Mouse (Mus musculus) monocyte, adult 2 months (primary cell): ENCODE results near the gene Hist1h4f.
"Not testable (repeated sequence)": the region's sequence is repeated elsewhere in the genome, so short reads cannot be mapped to it uniquely, and the experiment has no call there.

Experiments
- DNase-seq, 2 experiments: peaks; one replicate each; pipeline ENCODE4 v3.0.0; 2022; ENCODE audit warnings: low spot score in 2 of 2, low read depth in 1 of 2

Gene Hist1h4f

DNA sequence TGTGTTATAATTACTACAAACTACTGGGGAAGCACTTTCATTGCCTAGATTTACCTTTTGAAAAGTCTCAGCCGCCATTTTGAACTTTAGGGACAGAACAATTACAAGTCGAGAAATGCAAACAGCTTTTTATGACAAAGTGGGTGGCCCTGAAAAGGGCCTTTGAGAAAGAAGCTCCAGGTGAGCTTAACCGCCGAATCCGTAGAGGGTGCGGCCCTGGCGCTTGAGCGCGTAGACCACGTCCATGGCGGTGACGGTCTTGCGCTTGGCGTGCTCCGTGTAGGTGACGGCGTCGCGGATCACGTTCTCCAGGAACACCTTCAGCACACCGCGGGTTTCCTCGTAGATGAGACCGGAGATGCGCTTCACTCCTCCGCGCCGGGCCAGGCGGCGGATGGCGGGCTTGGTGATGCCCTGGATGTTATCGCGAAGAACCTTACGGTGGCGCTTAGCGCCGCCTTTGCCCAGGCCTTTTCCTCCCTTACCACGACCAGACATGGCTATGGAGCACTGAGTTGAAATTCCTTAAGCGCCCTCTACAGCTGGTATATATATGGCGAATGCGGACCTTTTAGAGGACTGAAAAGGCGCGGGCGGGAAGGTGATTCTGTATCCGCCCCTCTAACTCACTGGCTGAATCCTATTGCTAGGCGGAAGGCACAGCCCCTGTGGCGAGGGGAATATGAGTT is at the start of gene Hist1h4f:
Gene Hist1h4f, minus strand, starts transcription at position 503 of the 689 bp plus-strand sequence.
- peak; percentile 72 to 78 for DNase-seq

DNA sequence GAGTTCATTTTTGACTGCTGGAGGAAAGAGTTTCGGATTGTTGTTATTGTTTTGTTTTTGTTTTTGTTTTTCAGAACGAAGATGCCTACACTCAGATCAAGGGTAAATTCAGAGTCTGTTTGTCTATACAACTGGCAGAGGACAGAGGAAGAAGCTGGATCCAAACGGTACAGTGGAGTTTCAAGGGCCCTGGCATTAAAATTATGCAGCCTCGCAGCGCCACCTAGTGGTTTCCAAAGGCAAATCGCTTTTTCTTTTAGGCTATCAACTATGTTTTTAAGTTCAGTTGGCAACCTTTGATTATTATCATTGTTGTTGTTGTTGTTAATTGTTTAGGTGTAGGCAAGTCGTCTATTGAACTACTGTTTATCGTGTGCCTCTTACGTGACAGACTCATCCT is 46.5 kb upstream of the Hist1h4f start:
- DNase-seq: peak in 1 of 2 experiments; percentile 70

DNA sequence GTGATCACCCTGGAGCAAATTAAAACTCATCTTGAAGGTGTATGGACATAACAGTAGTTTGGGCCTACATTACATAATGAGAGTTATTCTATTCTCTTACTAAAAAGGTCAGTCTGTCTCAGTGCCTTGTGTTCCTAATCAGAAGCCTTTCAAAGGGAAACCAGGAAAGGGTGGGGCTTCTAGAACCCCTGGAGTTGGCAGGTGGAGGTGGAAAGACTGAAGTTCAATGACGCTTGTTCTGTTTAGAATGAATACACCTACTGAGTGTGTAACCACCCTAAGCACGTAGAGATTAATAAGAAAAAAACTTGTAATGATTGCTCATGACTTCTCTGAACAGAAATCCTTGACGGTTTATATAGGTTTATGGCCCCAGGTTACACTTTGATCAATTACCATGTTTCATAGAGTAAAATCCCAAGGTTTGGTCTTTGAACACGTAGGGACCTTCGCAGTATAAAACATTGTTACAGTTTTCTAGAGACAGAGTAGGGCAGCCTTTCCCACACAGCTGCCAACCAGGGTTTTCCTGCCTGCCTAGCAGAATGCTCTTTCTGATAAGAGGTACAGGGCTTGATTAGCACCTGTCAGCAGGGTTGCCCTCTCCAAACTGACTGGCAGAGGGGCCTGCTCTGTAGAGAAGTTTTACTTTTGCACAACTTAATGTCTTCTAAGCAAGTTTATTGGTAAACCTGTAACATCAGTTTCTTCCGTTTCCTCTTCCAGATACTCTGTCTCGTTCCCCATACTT is 44.3 kb upstream of the Hist1h4f start:
- no peak for DNase-seq

DNA sequence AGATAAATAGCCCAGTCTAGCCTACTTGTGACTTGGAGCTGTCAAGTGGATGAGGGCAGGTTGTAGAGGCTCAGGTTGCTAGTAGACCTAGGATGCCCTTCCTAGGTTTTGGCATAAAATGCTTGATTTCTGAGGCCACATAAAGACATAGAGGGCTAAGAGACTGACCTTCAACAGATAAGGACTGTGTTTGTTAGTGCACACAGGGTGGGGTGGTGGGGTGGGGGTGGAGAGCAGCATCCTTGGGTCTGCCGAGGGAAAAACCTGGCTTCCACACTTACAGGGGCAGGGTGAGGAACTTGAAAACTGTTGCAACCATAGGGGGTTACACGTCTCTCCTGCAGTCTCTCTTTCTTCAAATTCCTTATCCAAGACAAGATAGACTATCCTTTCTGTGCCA is 43.7 kb upstream of the Hist1h4f start:
- no peak for DNase-seq

DNA sequence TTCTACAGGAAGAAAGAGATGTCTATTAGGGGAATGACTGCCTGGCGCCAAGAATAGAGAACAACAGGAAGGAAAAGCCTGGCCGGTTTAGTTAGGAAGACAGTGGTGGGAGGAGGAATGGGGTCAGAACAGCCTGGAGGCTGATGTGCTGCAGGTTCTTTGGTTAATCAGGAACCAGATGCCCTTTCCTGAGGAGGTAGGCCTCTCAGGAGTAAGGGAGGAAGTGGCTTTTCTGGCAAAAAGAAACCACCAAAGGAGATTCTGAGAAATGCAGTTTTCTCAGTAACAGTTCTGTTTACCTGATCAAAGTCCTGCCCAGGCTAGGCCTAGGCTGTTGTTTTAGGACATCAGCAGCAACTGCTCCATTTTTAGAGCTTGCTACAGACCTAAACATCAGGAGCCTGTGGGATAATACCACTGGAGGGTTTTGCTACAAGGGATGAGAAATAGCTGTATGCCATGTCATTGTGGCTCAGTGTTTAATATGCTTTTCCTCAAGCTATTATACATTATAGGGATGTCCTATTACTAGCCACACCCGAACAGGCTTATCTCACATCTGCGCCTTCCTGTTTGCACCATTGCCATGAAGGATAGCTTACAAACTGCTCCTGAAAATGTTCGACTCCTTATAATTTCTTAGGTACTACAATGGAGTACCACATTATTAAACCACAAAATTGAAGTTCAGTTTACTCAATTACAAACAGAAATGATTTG is 41.8 kb upstream of the Hist1h4f start:
- DNase-seq: no peak

DNA sequence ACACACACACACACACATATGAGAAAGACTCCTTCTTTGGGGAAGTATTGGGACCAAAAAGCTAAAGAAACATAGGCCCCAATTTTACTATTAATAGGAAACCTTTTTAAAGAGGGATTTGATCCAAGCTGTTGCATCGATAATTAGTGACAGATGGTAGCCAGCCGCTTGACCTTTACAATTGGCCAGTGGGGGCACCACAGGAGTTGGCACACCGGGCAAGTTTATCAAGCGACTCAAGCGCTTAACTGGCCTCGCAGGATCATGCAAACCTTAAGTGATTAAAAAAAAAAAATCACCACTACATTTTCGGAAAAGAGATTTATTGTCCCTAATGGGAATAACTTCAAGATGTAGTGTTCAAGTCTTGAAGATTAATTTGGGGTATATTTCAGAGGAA is 41.2 kb upstream of the Hist1h4f start:
- no peak for DNase-seq

DNA sequence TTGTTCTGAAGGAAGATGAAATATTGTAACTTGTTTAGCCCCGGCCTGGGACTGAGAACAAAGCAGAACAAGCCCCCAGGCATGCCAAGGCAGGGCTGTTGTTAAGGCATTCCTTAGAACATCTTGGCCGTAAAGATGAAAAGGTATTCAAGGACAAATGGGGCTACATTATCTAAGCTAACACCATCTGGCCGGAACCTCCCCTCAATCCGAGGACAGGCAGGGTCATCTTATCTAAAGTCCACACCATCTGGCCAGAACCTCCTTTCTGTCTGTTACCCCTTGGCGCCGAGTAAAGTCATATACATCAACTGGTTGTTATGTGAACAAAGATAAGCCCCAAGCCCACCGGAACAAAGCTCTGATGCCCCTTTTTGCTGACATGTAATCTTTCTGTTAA is 40.4 kb upstream of the Hist1h4f start:
- DNase-seq: not testable (repeated sequence)

DNA sequence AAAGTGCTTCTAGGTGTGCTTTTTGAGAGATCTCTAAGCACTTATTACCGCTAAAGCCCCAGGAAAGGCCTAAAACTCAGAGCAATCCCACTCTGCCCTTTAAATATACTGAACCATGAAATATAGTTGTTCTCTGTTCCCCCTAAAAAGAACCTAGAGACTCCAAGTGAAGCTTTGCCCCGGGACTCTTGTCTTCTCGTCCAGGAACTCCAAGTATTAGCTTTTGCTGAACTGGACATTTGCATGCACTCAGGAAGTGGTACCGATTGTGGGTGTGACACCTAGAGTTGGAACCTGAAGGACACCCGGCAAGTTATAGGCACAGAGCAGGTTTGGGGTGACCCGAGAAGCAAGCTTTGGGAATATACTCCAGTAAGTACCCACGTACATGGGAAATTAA is 39.8 kb upstream of the Hist1h4f start:
- DNase-seq: no peak

DNA sequence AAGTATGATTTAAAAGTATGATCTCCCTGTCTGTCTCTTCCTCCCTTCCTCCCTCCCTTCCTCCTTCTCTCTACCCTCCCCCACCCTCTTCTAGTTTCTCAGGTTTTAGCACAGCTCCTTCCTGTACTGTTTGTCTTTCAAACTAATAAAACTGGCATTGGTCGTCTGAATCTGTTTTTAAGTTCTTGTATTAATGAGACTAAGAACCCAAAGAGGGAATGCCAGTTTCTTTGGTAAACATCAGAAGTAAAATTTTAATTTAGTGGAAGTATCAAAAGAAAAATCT is 35.4 kb upstream of the Hist1h4f start:
- DNase-seq: no peak

DNA sequence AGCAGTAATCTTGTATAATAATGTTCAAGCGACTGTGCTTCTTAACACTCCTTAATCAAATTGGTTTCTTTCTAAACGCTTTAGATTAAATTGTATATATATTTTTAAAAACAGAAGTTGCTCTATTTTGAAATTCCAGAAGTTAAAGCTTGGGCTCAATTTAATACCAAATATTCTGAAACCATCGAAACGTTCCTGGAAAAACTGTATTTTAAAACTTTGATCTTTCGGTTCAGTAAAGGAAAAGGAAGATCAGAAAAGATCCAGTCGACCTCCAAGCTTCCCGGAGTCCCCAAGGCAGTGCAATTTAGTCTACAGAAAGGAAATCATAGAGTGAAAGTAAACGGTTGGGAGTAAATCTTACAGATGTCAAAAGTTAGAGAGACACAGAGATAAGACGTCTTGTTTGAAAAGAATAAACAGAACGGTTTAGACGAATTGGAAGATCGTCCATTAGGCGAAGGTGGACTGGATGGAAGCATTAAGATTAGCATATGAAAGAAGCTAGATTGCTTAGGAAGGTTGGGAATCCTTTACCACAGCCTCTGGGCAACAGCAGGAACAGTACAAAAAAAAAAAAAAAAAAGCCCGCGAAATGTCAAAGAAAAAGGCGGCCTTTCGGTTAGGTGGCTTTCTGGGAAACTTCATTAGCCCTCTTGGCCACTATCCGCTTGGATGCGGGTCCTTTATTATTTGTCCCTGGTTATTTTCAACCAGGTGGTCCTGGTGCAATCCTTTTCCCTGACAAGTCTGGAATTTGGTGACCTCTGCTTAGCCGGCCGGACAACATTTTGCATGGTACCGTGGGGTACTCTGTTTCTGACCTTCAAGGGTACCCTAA is 34.9 kb upstream of the Hist1h4f start:
- DNase-seq: no peak

DNA sequence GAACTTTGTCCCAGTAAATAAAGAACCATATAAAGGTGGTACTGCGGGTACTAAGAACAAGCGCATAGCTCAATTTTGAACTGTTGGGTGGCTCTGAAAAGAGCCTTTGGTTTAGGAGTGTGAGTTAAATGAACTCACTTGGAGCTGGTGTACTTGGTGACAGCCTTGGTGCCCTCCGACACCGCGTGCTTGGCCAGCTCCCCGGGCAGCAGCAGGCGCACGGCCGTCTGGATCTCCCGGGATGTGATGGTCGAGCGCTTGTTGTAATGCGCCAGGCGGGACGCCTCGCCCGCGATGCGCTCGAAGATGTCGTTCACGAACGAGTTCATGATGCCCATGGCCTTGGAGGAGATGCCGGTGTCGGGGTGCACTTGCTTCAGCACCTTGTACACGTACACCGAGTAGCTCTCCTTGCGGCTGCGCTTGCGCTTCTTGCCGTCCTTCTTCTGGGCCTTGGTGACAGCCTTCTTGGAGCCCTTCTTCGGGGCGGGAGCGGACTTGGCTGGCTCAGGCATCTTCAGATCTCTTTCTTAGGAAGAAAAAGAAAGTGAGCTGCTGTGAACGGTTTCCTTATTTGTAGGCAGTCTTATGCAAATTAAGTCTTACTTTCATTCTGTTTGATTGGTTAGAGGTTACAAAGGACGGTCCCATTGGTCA is 34.1 kb upstream of the Hist1h4f start:
- peak; percentile 64 to 66 for DNase-seq

DNA sequence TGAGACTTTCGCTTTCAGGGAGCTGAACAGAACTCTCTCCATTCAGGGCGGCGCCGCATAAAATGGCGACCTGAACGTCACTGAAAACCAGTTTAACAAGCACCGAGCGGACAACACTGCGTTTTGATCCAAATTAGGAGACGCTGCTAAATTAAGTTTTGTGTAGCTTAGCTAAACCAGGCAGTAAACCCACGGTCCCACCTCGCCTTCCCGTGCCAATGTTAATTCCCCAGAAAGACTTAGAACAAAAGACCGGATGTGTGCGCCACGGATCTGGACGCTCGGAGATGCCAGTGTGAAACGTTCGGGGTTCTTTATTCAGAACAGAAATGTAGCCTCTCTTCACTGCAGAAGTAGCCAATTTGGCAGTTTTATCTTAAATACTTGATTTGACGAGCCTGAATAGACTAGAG is 33.6 kb upstream of the Hist1h4f start:
- peak in 1 of 2 experiments; percentile 69 for DNase-seq

DNA sequence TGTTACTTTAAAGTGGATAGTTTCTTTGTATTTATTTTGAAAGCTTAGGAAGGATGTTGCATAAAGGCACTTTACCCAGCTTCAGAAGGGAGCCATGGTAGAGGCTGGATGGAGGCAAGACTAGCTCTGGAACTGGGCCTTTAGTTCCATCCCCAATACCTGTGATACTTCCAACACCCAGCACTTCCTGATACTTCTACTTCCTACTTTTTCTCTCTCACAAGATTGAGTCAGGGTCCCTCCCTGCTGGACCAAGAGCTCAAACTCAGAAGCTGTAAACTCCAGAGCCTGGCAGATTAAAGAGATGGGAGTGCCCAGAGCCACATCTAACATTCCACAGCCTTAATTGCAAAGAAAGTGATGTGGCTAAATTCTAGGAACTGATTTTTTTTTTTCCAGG is 32.9 kb upstream of the Hist1h4f start:
- no peak for DNase-seq

DNA sequence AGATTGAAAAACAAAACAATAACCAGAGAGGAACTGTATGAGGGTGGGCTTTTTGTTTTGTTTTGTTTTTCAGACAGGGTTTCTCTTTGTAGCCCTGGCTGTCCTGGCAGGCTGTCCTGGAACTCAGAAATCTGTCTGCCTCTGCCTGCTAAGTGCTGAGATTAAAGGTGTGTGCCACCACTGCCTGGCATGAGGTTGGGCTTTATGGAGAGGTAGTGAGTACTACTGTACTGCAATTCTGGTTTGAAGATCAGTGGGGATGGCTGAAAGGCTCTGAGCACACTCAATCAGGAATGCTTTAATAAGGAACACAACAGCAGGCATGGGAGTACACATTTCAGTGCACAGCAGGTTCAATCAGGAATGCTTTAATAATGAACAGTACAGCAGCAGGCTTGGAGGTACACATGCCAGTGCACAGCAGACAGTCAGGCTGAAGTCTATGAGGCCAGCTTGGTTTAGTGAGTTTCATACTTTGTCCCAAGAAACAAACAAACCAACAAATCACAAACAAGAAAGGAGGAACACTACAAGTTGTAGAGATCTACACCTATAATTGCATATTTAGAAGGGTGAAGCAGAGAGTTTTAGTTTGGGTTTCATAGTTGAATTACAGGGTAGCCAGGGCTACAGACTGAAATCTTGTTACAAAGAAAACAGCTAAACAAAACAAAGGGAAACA is 32.1 kb upstream of the Hist1h4f start:
- no peak for DNase-seq

DNA sequence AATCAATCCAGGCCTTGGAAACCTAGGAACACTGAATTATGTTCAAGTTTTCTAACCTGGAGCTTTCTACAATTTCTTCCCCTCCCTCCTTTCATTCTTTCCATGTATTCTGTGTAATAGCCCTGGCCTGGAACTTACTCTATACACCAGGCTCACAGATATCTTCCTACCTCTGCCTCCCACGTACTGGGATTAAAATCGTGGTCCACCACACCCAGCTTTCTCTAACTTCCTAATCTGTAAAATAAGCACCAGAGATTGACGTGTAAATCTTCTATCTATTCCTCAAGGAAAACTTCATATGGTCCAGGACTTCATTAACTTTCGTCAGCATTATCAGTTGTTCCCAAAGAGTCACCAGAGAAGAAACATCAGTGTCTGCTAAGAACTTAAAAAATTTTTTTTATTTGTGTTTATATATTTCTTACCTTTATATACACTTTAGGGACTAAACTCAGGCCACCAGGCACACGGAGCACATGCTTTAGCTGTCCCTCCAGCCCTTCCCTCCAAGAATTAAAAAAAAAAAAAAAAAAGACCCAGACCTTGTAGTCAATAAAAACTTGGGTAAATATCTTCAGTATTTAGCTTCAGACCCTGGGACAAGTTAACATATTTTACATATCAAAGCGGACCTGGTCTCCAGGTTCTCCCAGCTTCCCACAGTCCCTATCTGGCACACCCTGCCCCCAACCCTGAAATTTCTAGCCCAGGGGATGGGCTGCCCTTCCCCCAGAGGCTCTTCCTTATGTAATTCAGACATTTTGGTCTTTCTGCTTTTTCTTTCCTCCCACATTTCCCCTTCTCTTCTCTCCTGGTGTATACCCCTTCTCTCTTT is 31.0 kb upstream of the Hist1h4f start:
- DNase-seq: no peak

DNA sequence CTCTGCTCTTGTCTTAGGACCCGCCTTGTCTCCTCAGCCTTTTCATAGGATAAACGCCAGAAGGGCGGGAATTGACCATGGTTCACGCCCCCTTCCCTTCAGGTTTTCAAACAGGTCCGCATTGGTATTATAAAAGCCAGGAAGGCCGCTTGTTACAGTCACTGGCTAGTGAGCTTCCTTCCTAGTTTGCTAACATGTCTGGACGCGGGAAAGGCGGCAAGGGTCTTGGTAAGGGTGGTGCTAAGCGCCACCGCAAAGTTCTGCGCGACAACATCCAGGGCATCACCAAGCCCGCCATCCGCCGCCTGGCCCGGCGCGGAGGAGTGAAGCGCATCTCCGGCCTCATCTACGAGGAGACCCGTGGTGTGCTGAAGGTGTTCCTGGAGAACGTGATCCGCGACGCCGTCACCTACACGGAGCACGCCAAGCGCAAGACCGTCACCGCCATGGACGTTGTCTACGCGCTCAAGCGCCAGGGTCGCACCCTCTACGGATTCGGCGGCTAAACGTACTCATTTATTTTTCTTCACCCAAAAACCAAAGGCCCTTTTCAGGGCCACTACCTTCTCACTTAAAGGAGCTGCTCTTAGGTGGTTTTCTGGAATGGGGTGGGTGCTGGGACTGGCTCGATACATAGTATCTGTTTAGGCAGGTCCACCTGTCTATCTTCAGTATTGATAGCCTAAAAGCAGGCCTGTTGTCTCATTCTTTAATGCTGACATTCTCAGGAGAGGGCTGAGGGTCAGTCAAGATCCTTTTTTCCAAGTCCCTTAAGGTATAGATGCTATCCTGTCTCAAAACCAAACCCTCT is 30.2 kb upstream of the Hist1h4f start, which contains the start of gene Hist1h4d:
Gene Hist1h4d, plus strand, starts transcription at position 191 of the 811 bp plus-strand sequence.
- peak; percentile 87 to 93 for DNase-seq

DNA sequence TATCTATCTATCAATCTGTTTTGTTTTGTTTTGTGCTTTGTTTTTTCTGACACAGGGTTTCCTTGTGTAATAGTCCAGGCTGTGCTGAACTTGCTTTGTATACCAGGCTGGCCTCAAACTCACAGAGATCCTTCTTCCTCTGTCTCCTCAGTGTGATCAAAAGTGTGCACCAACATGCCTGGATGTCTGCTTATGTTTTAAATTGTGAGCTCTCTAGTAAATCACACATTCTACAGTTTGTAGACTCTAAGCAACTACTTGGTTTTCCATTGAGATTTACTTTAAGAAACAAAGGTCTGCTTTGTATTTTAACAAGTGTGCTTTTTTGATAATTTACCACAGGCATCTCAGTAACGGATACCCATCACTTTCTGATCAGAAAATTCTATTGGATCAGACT is 26.4 kb upstream of the Hist1h4f start:
- no peak for DNase-seq

DNA sequence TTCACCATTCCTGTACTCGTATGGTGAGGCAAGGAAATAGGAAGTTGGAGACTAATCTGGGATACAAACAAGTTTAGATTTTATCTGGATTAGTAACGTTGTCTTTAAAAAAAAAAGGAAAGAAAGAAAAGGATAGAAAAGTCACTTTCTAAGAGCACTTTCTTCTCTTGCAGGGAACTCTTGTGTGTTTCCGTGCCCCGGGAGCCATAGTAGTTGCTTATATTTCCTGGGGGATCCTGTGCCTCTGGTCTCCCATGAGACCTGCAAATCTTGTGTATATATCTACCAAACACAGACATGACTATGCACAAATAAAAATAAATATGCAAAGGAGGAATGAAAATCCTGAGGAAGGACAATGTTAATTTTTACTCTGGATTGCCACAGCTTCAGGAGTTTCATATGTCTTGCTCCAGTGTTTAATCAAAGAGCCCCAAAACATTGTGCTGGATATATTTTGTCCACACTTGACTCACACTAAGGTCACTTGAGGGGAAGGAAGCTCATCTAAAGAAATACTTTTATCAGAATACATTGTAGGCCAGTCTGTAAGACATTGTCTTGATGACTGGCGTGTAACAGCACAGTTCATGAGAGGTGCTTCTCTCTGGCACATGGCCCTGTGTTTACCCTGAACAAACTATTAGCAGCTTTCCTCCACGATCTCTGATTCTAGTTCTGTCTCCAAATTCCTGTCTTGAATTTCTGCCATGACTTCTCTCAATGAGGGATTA is 25.6 kb upstream of the Hist1h4f start:
- no peak for DNase-seq
